Mouse (Mus musculus): ENCODE measurements around the gene 1700066M21Rik.

1700066M21Rik gene

GRCm38 (mm10) chr1:57377376-57378341 is at the start of gene 1700066M21Rik:
Gene 1700066M21Rik, plus strand, starts transcription at chr1:57377620.
- peak; percentile 90 for DNase-seq (ENCODE audit: low read depth)

- DNase-seq (ENCODE audit: low read depth) = no peak
These were observed 47.9 kb upstream of the 1700066M21Rik start for GRCm38 (mm10) chr1:57329285-57330093.

- DNase-seq (ENCODE audit: low read depth) = no peak
These were observed 47.2 kb upstream of the 1700066M21Rik start for GRCm38 (mm10) chr1:57330228-57330627.

- DNase-seq (ENCODE audit: low read depth) = no peak
These were observed 45.4 kb upstream of the 1700066M21Rik start for GRCm38 (mm10) chr1:57332040-57332439.

GRCm38 (mm10) chr1:57333550-57334213 is 43.7 kb upstream of the 1700066M21Rik start:
- DNase-seq (ENCODE audit: low read depth) = no peak

- DNase-seq (ENCODE audit: low read depth) = no peak
These were observed 42.2 kb upstream of the 1700066M21Rik start for GRCm38 (mm10) chr1:57335200-57335599.

- DNase-seq (ENCODE audit: low read depth) = peak; percentile 14
These were observed 38.1 kb upstream of the 1700066M21Rik start for GRCm38 (mm10) chr1:57339156-57339796.

- DNase-seq (ENCODE audit: low read depth) = no peak
These were observed 36.2 kb upstream of the 1700066M21Rik start for GRCm38 (mm10) chr1:57341197-57341596.

GRCm38 (mm10) chr1:57347487-57347886 is 29.9 kb upstream of the 1700066M21Rik start:
- no peak for DNase-seq (ENCODE audit: low read depth)

- no peak for DNase-seq (ENCODE audit: low read depth)
These were observed 25.5 kb upstream of the 1700066M21Rik start for GRCm38 (mm10) chr1:57351941-57352340.

- no peak for DNase-seq (ENCODE audit: low read depth)
These were observed 18.9 kb upstream of the 1700066M21Rik start for GRCm38 (mm10) chr1:57358546-57358945.

GRCm38 (mm10) chr1:57367446-57367845 is 10.0 kb upstream of the 1700066M21Rik start:
- DNase-seq (ENCODE audit: low read depth) = no peak

GRCm38 (mm10) chr1:57369111-57369510 is 8.3 kb upstream of the 1700066M21Rik start:
- no peak for DNase-seq (ENCODE audit: low read depth)

GRCm38 (mm10) chr1:57370451-57370850 is 7.0 kb upstream of the 1700066M21Rik start:
- no peak for DNase-seq (ENCODE audit: low read depth)

- DNase-seq (ENCODE audit: low read depth) = peak; percentile 37
These were observed 2.1 kb upstream of the 1700066M21Rik start for GRCm38 (mm10) chr1:57375276-57375675.

GRCm38 (mm10) chr1:57376806-57377205 is 614 bp upstream of the 1700066M21Rik start:
- no peak for DNase-seq (ENCODE audit: low read depth)

- no peak for DNase-seq (ENCODE audit: low read depth)
These were observed 9.1 kb downstream of the 1700066M21Rik start for GRCm38 (mm10) chr1:57386519-57386918.

GRCm38 (mm10) chr1:57387876-57388275 is 10.5 kb downstream of the 1700066M21Rik start:
- DNase-seq (ENCODE audit: low read depth) = no peak

GRCm38 (mm10) chr1:57388402-57389155 is 11.2 kb downstream of the 1700066M21Rik start:
- DNase-seq (ENCODE audit: low read depth) = no peak

GRCm38 (mm10) chr1:57390993-57391790 is 13.8 kb downstream of the 1700066M21Rik start:
- DNase-seq (ENCODE audit: low read depth) = no peak

Data from induced T-regulatory cell, adult 2 months (primary cell).